Mouse (Mus musculus): Measurements from ENCODE around the gene Wrap73.

Wrap73 gene

DNA sequence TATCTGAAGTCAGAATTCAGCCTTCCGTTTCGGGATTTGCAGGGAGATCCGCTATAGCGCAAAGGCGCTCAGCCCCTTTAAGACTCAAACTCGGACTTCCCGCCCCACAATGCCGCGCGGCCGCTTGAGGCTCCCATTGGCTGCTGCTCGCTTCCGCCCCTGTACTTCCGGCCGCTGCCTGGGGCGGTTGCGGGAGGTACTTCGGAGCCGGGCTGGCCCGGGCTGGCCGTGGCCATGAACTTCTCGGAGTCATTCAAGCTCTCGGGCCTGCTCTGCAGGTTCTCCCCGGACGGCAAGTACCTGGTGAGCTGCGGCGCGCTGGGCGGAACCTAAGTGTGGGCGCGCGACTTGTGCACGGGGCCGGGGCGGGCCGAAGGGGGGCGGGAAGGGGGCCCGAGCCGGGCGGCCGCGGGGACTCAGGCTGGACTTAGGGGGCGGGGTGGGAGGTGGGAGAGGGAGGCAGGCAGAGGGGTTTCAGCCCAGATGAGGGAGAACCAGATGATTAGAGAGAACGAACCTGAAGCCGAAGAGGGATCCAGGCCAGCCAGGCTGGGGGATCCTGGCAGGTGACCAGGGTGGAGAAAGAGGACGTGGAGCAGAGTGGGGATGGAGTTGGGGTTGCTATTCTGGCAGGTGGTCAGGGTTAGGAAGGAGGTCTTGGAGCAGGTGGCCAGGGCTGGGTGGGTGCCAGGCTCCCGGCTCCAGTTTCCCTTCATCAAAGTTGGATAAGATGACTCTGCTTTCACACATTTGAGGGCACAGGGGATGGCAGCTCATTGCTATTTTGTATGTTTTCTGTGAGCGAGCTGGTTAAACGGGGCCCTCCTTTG lies at the start of gene Wrap73:
Gene Wrap73 (plus strand): TSS at position 162 of the 830 bp plus-strand sequence.
- peak; percentile 84 for DNase-seq (ENCODE audit: low read depth, low spot score)

- DNase-seq (ENCODE audit: low read depth, low spot score), result no peak
Measured at GRCm38 (mm10) chr4:154093210-154093609, 49.0 kb upstream of the Wrap73 start.

DNA sequence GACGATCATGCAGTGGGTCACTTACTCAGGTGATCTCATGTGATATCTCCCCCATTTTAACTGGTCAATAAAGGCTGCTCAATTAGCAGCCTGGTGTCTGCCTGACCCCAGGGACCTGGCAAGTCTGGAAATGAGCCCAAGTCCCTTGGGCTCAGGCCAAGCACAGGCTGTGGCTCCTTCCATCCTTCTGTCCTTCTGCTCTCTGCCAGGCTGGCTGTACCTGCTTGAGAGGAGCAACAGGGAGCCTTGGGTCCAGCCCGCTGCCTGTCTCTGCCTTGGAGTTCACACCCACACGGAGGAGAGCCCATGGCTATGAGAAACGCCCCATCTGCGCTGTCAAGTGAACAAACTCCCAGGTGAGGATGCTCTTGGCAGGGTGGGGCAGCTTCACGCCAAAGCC lies 46.1 kb upstream of the Wrap73 start:
- DNase-seq (ENCODE audit: low read depth, low spot score), result no peak

DNA sequence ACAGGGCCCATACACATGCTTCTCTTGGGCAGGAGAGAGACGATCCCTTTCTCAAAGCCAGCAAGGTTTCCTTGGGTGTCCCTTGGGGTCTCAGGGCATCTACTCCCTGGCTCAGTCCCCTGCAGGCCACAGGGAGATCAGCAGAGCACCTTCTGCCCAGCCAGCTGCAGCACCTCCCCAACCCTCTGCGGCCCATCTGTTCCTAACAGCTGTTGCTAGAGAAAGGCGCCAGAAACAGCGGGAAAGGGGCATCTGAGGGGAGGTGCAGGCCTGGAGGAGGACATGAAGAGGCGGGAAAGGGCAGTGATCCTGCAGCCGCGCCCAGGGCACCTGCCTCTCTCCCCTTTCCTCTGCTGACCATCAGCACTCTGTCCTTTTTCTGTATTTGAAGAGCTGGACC lies 42.8 kb upstream of the Wrap73 start:
- DNase-seq (ENCODE audit: low read depth, low spot score), result no peak

DNA sequence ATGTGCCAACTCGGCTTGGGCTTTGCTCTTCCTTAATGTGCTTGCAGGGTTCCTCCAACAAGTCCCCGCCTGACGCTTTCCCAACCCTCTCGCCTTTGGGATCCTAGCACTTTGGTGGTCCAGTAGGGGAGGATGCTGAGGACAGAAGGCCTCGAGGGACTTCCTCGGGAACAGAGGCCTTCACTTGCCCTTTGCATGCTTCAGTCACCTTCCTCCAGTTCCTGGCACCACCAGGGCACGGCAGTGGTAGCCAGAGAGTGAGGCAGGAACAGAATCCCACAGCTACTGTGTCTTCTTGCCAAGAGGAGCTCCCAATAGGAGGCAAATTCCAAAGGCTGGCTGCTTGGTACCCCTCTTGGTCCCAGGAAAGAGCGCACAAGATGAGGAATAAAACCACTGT lies 38.8 kb upstream of the Wrap73 start:
- DNase-seq (ENCODE audit: low read depth, low spot score), result no peak

DNA sequence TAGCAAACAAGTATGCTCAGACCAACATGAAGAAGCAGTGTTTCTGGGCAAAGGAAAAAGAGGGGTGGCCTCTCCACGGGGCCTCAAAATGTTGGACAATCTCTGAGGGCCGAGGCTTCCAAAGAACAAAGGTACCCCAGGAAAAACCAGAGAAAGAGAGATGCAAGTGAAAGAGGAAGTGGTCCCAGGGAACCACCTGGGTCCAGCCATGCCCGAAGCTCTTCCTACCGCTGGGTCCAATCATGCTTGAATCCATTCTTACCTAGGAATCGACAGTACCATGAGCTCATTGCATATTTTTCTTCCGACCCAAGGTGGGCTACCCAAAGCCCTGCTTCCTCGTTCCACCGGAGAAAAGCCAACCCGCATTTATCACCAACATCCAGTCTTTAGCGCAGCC lies 38.3 kb upstream of the Wrap73 start:
- no peak for DNase-seq (ENCODE audit: low read depth, low spot score)

DNA sequence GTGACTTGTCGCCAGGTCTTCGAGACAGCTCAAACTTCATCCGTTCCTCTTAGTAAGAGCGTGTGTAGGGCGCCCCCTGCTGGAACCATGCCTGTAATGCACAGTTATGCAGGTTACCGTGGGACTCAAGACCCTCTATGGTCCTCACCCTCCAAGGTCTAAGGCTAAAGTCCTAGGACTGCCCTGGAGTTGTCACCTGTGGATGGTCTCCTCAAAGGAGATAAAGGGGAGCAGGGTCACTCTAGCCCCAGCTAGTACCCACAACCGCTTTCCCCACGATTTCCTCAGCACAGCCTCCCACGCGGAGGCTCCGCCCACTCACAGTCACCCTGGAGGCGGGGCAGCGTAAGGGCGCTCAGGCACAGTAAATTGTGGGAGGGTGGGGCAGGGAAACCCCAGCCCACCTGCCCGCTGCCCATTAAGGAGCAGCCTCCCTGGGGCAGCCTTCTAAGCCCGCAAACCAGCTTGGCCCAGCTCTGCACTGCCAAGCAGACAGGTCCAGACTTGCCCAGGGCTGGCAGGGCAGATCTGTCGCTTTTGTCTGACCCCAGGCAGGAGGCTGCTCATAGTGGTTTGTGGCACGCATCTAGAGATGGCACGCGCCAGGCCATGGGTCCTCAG lies 36.7 kb upstream of the Wrap73 start:
- DNase-seq (ENCODE audit: low read depth, low spot score), result peak; percentile 61

GRCm38 (mm10) chr4:154106497-154107061 lies 35.6 kb upstream of the Wrap73 start:
- DNase-seq (ENCODE audit: low read depth, low spot score), result no peak

GRCm38 (mm10) chr4:154109216-154109849 lies 32.8 kb upstream of the Wrap73 start:
- DNase-seq (ENCODE audit: low read depth, low spot score), result no peak

DNA sequence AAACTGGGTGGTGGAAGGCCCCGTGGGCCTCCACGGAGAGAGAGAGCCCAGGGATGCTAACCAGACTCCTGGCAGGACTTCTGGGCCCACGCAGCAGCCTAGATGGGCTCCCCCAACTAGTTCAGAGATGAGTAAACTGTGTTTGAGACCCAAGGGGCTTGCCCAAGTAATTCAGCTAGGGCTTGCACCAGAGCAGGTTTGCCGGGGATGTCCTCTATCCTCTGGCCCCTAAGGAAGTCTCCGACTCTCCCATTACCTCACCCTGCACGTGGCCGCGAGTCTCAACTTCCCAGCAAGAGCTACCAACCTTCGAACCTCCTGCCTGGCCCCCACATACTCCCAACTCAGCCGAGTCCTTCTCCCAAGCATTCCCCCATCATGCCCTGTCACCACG lies 32.3 kb upstream of the Wrap73 start:
- no peak for DNase-seq (ENCODE audit: low read depth, low spot score)

- DNase-seq (ENCODE audit: low read depth, low spot score), result no peak
Measured at GRCm38 (mm10) chr4:154116421-154116820, 25.8 kb upstream of the Wrap73 start.

GRCm38 (mm10) chr4:154118782-154119181 lies 23.4 kb upstream of the Wrap73 start:
- no peak for DNase-seq (ENCODE audit: low read depth, low spot score)

DNA sequence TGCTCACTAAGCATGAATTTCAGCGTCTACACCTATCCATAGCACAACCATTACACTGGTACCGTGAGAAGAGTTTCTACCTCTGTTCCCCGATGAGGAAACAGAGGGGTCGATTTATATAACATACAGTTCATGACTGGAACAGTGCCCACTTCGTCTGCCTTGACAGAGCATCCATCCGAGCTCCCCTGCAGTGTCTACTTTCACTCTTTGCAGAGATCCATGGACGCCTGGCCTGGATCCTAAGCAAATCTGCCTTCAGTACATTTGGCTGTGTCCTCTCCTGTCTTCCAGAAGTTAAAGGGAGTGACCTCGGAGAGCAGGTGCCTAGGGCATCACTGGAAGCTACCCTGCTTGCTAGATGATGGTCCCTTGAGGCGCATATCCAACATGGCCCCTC lies 23.0 kb upstream of the Wrap73 start:
- DNase-seq (ENCODE audit: low read depth, low spot score), result no peak

DNA sequence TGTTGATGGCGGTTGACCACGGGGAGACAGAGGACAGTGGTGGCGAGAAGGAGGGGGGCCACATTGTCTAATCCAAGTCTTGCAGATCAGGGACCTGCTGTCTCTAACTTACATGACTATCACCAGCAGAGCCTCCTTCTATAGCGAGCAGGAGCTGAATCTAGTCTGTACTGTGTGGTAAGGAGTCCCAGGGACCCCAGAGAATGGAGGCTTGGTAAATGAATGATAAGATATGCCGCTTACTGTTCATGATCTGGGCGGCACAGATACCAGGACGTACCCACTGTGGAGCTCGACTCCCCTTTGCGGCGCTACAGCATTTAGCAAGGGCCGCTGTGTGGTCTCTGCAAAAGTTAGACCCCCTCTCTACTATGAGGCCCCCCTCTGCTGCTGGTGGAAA lies 20.4 kb upstream of the Wrap73 start:
- DNase-seq (ENCODE audit: low read depth, low spot score), result no peak

DNA sequence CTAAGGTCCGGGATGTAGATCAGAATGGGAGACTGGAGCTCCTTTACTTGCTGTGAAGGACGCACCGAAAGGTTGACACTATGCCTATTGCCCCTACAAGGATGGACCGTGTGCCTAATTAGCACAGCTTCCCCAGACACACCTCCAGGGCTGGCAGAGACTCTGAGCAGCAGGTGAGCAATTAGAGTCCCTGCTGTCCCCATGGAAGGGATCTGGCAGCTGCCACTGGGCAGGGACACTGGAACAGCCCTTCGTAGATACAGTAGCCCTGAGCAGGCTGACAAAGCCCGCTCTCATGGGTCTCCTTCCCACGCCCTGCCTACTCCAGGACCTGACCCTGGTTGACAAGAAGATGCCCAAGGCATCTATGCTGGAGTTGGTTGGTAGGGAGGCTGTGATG lies 19.8 kb upstream of the Wrap73 start:
- no peak for DNase-seq (ENCODE audit: low read depth, low spot score)

GRCm38 (mm10) chr4:154123553-154123952 lies 18.6 kb upstream of the Wrap73 start:
- DNase-seq (ENCODE audit: low read depth, low spot score), result no peak

- no peak for DNase-seq (ENCODE audit: low read depth, low spot score)
Measured at GRCm38 (mm10) chr4:154125202-154125601, 17.0 kb upstream of the Wrap73 start.

DNA sequence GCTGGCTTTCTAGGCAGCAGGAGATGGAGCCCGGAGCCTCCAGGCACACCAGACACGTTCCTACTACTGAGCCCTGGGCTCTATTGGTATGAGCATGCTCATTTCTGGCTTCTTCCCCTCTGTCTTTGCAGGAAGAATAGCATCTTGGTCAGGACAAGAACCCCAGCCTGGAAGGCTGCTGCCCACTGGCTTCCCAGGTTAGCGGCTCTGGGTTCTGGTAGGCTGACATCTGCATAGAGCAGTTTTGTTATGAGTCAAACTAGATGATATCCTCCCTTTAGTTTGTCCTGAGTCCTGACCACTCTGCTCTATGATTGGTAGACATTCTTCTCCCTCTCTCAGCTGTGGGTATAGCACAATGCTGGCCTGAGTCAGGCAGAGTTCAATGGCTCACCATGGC lies 14.9 kb upstream of the Wrap73 start:
- no peak for DNase-seq (ENCODE audit: low read depth, low spot score)

- no peak for DNase-seq (ENCODE audit: low read depth, low spot score)
Measured at GRCm38 (mm10) chr4:154129950-154130349, 12.2 kb upstream of the Wrap73 start.

GRCm38 (mm10) chr4:154131894-154132293 lies 10.3 kb upstream of the Wrap73 start:
- no peak for DNase-seq (ENCODE audit: low read depth, low spot score)

GRCm38 (mm10) chr4:154134803-154135202 lies 7.4 kb upstream of the Wrap73 start:
- DNase-seq (ENCODE audit: low read depth, low spot score), result no peak

- DNase-seq (ENCODE audit: low read depth, low spot score), result no peak
Measured at GRCm38 (mm10) chr4:154137139-154137538, 5.0 kb upstream of the Wrap73 start.

All from embryo, embryonic 11.5 days (tissue).